Mouse (Mus musculus) gastrocnemius, adult 8-10 months (tissue): ENCODE data around the gene Nr4a3. TPM values are rescaled to one million over a fixed set of nuclear protein-coding genes. Genes with fewer than 3 reads are reported as not detected.

Experiments used
- DNase-seq, 2 experiments: peaks; one replicate each; pipeline ENCODE4 v3.0.0; 2022; ENCODE audit warnings: low spot score in 2 of 2
- total RNA-seq, 4 experiments: library from RNA; stranded (reverse); gene quantifications; 2 replicates each; pipeline ENCODE4 v1.2.4; 2022

The Nr4a3 gene
- total RNA-seq, 4 experiments from 2014 or later, result 4.8 to 25.3 (median 10.3) TPM

DNA sequence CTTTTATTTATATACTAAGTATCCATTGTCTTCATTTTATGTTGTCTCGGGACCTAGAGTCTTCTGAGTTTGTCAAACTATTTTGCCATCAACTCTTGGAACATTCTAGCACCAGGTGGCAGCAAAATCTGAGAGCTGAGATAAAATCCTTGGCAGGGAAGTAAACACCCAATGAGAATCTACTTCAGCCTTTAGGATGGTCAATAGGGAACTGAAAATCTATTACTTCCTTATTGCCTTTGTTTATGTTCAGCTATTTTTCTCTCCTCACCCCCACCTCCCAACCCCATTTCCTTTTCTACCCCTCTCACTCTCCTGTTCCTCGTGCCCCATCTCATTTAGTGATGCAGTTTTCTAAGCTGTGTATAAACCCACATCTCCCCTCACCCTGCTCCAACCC lies 63.6 kb downstream of the Nr4a3 start:
- DNase-seq, result no peak

- no peak for DNase-seq
These were observed 65.4 kb downstream of the Nr4a3 start for GRCm38 (mm10) chr4:48110331-48110730.

GRCm38 (mm10) chr4:48116191-48116590 lies 71.2 kb downstream of the Nr4a3 start:
- no peak for DNase-seq

GRCm38 (mm10) chr4:48124416-48124772 lies 79.4 kb downstream of the Nr4a3 start:
- DNase-seq, result no peak

GRCm38 (mm10) chr4:48124773-48125469 lies 80.0 kb downstream of the Nr4a3 start, which contains the start of gene Stx17:
Stx17 (plus strand) TSS chr4:48124915.
- peak; percentile 73 to 77 for DNase-seq

- no peak for DNase-seq
These were observed 85.4 kb downstream of the Nr4a3 start for GRCm38 (mm10) chr4:48130314-48130713.

DNA sequence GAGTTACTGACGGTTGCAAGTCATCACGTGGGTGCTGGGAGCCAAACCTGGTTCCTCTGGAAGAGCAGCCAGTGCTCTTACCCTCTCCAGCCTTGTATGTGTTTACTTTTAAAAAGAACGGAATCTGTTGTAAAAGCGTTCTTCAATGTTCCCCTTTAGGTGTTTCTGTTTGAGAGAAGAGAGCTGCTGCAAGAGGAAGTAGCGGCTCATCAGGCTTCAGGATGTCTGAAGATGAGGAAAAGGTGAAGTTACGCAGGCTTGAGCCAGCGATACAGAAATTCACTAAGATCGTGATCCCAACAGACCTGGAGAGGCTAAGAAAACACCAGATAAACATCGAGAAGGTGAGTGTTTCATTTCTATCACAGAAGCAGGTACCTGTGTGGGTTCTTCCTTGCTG lies 86.7 kb downstream of the Nr4a3 start:
- no peak for DNase-seq

GRCm38 (mm10) chr4:48132721-48133120 lies 87.8 kb downstream of the Nr4a3 start:
- no peak for DNase-seq

Other genes with a start within 250 kb of the Nr4a3 start
- gene Stx17, start 79.8 kb downstream of the Nr4a3 start, total RNA-seq, result 10 to 100 TPM; 24.4 to 26.2 (median 24.8) TPM
- 10 to 100 TPM; 22.0 to 29.4 (median 25.7) TPM for gene Erp44, start 234.4 kb downstream of the Nr4a3 start, total RNA-seq
- 1 to 10 TPM; 1.8 to 2.7 (median 2.3) TPM for gene Invs, start 234.6 kb downstream of the Nr4a3 start, total RNA-seq